1 mouse cellular context compared by ENCODE assay signal in the genomic region with DNA sequence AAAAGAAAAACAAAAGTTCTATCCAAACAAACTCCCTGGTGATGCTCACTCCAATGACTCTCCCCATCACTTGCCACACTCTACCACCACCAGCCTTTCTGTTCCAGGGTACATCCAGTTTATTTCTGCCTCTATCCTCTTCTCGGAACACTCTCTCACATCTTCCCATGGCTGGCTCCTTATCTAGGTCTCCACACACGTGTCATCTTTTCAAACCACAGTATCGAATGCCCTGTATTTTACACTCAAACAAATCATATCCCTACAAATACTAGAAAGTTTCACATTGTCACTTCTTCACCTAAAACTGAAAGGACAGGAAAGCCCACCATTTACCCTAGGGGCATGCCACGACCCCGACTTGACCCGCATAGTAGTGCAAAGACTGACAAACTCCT.
TF ChIP-seq lines count a peak whose summit lies in the region.

No protein-coding gene starts in this region.

TF ChIP-seq in MEL, 35 proteins besides CTCF, POLR2A, EP300 and RAD21 (continued from another document):
- TF ChIP-seq USF1 (IDR thresholded peaks at IDR 0.05; ENCODE audit: low read depth, low read length): peak; percentile 42; the same call in 1 of the 2 replicates
- no peak for TF ChIP-seq ELF1 (IDR thresholded peaks at IDR 0.05; ENCODE audit: low read depth, low read length)
